Mouse (Mus musculus) cerebellum, adult 9-11 months (tissue): ENCODE measurements at regions not wholly inside any gene's neighbourhood (a gene's known extent, or its start where the extent isn't known, plus 50 kb on each side); places are given as distances from the start of the nearest gene placed in this dataset.

Experiments used
- DNase-seq: peaks from one replicate; pipeline ENCODE4 v3.0.0; 2022

- peak; percentile 71 for DNase-seq
Observed at GRCm38 (mm10) chrX:62584011-62584625, 116.3 kb downstream of the 4931400O07Rik start.
